Mouse (Mus musculus) embryonic facial prominence, embryonic 13.5 days (tissue): ENCODE measurements around the gene Ldlrad1. TPM values are rescaled to one million over a fixed set of nuclear protein-coding genes. Genes with fewer than 3 reads are reported as not detected.
A peak's percentile ranks its signal among the peaks of the same experiment; 100 is the strongest.

ENCODE experiments used
- ATAC-seq: fragments of 200-750 bp; cut with Nextera tagmentation; 2 replicates; pipeline ENCODE4 v1.8.0; 2017; ENCODE audit warnings: low read depth; ENCODE audit not compliant: insufficient number of reproducible peaks, insufficient read depth, low FRiP score, low TSS enrichment
- H3K27ac ChIP-seq: fragments of 300-500 bp; sonication (generic); 2 replicates; pipeline ENCODE4 v1.5.1; 2015; ENCODE audit warnings: moderate library complexity, mild to moderate bottlenecking, inconsistent platforms
- H3K27me3 ChIP-seq: fragments of 300-500 bp; sonication (generic); 2 replicates; pipeline ENCODE4 v1.6.1; 2015; ENCODE audit warnings: mild to moderate bottlenecking, inconsistent platforms
- H3K36me3 ChIP-seq: fragments of 300-500 bp; sonication (generic); 2 replicates; pipeline ENCODE4 v1.6.1; 2015; ENCODE audit warnings: mild to moderate bottlenecking, inconsistent platforms
- H3K4me1 ChIP-seq: fragments of 300-500 bp; sonication (generic); 2 replicates; pipeline ENCODE4 v1.6.1; 2015; ENCODE audit warnings: inconsistent platforms
- H3K4me2 ChIP-seq: fragments of 300-500 bp; sonication (generic); 2 replicates; pipeline ENCODE4 v1.6.1; 2015; ENCODE audit warnings: moderate library complexity, mild to moderate bottlenecking, inconsistent platforms
- H3K4me3 ChIP-seq: fragments of 300-500 bp; sonication (generic); 2 replicates; pipeline ENCODE4 v1.5.1; 2015; ENCODE audit warnings: mild to moderate bottlenecking, inconsistent platforms
- H3K9ac ChIP-seq: fragments of 300-500 bp; sonication (generic); 2 replicates; pipeline ENCODE4 v1.6.1; 2015; ENCODE audit warnings: mild to moderate bottlenecking, inconsistent platforms
- H3K9me3 ChIP-seq: fragments of 300-500 bp; sonication (generic); 2 replicates; pipeline ENCODE4 v1.6.1; 2016; ENCODE audit warnings: inconsistent platforms
- WGBS: fragments of 180-500 bp; shearing (Covaris S2); methylation state at CpG from one replicate; pipeline ENCODE4 v1.1.7; 2015; ENCODE audit warnings: mixed read lengths; 5-methylcytosine and 5-hydroxymethylcytosine counted together
- polyA plus RNA-seq: library from polyadenylated mRNA; unstranded; fragments of >200 nt; fragmentation: Nextera tagmentation; extraction: Ambion mirVana; gene quantifications from 2 replicates; pipeline ENCODE4 v1.2.1, GENCODE M21; 2015

Gene Ldlrad1
- not detected in 2 replicates for polyA plus RNA-seq

- no peak for ATAC-seq
- Histone ChIP-seq H3K4me3 (no peak within 1 kb of the TSS), H3K36me3 (peaks cover 49% of the 10 kb centered on the region), H3K27me3 (no peaks in the 10 kb centered on the region), H3K27ac (no peak within 1 kb of the TSS), H3K4me1 (0 out of 2 replicates have a peak, but pooled peaks cover 2% of the 10 kb centered on the region), H3K9me3 (no peaks in the 10 kb centered on the region), H3K4me2 (no peak within 1 kb of the TSS), H3K9ac (no peak within 1 kb of the TSS)
- 90% methylated on average over 3 of the region's 3 CpGs for WGBS
Measured at GRCm38 (mm10) chr4:107208880-107209279, at the start of gene Ldlrad1. Ldlrad1 (plus strand) TSS chr4:107209180.

GRCm38 (mm10) chr4:107160181-107160580 lies 48.8 kb upstream of the Ldlrad1 start:
- H3K27me3 ChIP-seq: no peaks in the 10 kb centered on the region
- peaks cover 12% of the 10 kb centered on the region; the same call in 1 of the 2 replicates for H3K4me1 ChIP-seq
- no peak overlapping the region for H3K9ac ChIP-seq
- H3K4me3 ChIP-seq: no peak overlapping the region
- H3K36me3 ChIP-seq: peaks cover 43% of the 10 kb centered on the region
- no peaks in the 10 kb centered on the region for H3K9me3 ChIP-seq
- no peak for ATAC-seq
- no peak overlapping the region for H3K27ac ChIP-seq
- WGBS: 91% methylated on average over 8 of the region's 8 CpGs
- no peak overlapping the region for H3K4me2 ChIP-seq

GRCm38 (mm10) chr4:107163341-107163740 lies 45.6 kb upstream of the Ldlrad1 start:
- H3K27ac ChIP-seq: no peak overlapping the region; the same call in 1 of the 2 replicates
- H3K4me1 ChIP-seq: peaks cover 12% of the 10 kb centered on the region; the same call in 1 of the 2 replicates
- H3K27me3 ChIP-seq: no peaks in the 10 kb centered on the region
- no peak overlapping the region for H3K9ac ChIP-seq
- no peak for ATAC-seq
- H3K4me3 ChIP-seq: no peak overlapping the region
- 84% methylated on average over 10 of the region's 10 CpGs for WGBS
- no peak overlapping the region for H3K4me2 ChIP-seq
- H3K9me3 ChIP-seq: no peaks in the 10 kb centered on the region
- H3K36me3 ChIP-seq: peaks cover 32% of the 10 kb centered on the region

GRCm38 (mm10) chr4:107163756-107164587 lies 45.0 kb upstream of the Ldlrad1 start:
- peaks cover 12% of the 10 kb centered on the region; the same call in 1 of the 2 replicates for H3K4me1 ChIP-seq
- no peaks in the 10 kb centered on the region for H3K9me3 ChIP-seq
- H3K27me3 ChIP-seq: no peaks in the 10 kb centered on the region
- 40% methylated on average over 9 of the region's 9 CpGs for WGBS
- no peak overlapping the region for H3K4me3 ChIP-seq
- no peak for ATAC-seq
- H3K27ac ChIP-seq: no peak overlapping the region; the same call in 1 of the 2 replicates
- no peak overlapping the region for H3K4me2 ChIP-seq
- no peak overlapping the region for H3K9ac ChIP-seq
- H3K36me3 ChIP-seq: peaks cover 28% of the 10 kb centered on the region

- H3K4me3 ChIP-seq: no peak overlapping the region
- ATAC-seq: no peak
- whole genome bisulfite sequencing: 82% methylated on average over 5 of the region's 5 CpGs
- H3K27ac ChIP-seq: no peak overlapping the region
- peaks cover 29% of the 10 kb centered on the region for H3K36me3 ChIP-seq
- H3K9me3 ChIP-seq: no peaks in the 10 kb centered on the region
- H3K4me1 ChIP-seq: peaks cover 12% of the 10 kb centered on the region; the same call in 1 of the 2 replicates
- H3K4me2 ChIP-seq: no peak overlapping the region
- H3K27me3 ChIP-seq: no peaks in the 10 kb centered on the region
- no peak overlapping the region for H3K9ac ChIP-seq
Measured at GRCm38 (mm10) chr4:107166700-107167099, 42.3 kb upstream of the Ldlrad1 start.

- ATAC-seq: no peak
- WGBS: 87% methylated on average over 5 of the region's 5 CpGs
- H3K27ac ChIP-seq: no peak overlapping the region
Measured at GRCm38 (mm10) chr4:107167798-107168197, 41.2 kb upstream of the Ldlrad1 start.

GRCm38 (mm10) chr4:107177506-107177905 lies 31.5 kb upstream of the Ldlrad1 start:
- Histone ChIP-seq H3K27ac (peak overlapping the region; percentile 96), H3K4me1 (peaks cover 35% of the 10 kb centered on the region), H3K4me3 (peak overlapping the region; percentile 99), H3K27me3 (no peaks in the 10 kb centered on the region), H3K36me3 (peaks cover 25% of the 10 kb centered on the region), H3K4me2 (peak overlapping the region; percentile 66), H3K9me3 (no peaks in the 10 kb centered on the region), H3K9ac (peak overlapping the region; percentile 95)
- 43% methylated on average over 11 of the region's 11 CpGs for WGBS
- no peak for ATAC-seq

More at GRCm38 (mm10) chr4:107167798-107168197, 41.2 kb upstream of the Ldlrad1 start:
- Histone ChIP-seq H3K4me2 (no peak overlapping the region), H3K9ac (no peak overlapping the region), H3K36me3 (peaks cover 37% of the 10 kb centered on the region), H3K4me1 (peaks cover 12% of the 10 kb centered on the region; the same call in 1 of the 2 replicates), H3K27me3 (no peaks in the 10 kb centered on the region), H3K9me3 (no peaks in the 10 kb centered on the region), H3K4me3 (no peak overlapping the region)

- peaks cover 43% of the 10 kb centered on the region for H3K4me1 ChIP-seq
- H3K9ac ChIP-seq: peak within 1 kb of the TSS; percentile 95
- H3K27ac ChIP-seq: peak within 1 kb of the TSS; percentile 96
- peaks cover 21% of the 10 kb centered on the region for H3K36me3 ChIP-seq
- H3K4me3 ChIP-seq: peak within 1 kb of the TSS; percentile 99
- WGBS: under 1% methylated on average over 48 of the region's 49 CpGs
- peak within 1 kb of the TSS; percentile 66 for H3K4me2 ChIP-seq
- peak; percentile 93 for ATAC-seq
- H3K27me3 ChIP-seq: no peaks in the 10 kb centered on the region
- H3K9me3 ChIP-seq: no peaks in the 10 kb centered on the region
Measured at GRCm38 (mm10) chr4:107178182-107178829, 30.7 kb upstream of the Ldlrad1 start, which contains the start of gene Tmem59. Tmem59 (plus strand) TSS chr4:107178399.

- no peak; the same call in 1 of the 2 replicates for ATAC-seq
- Histone ChIP-seq H3K4me2 (peak within 1 kb of the TSS; percentile 66), H3K27ac (peak within 1 kb of the TSS; percentile 96), H3K9me3 (no peaks in the 10 kb centered on the region), H3K4me1 (peaks cover 44% of the 10 kb centered on the region), H3K9ac (peak within 1 kb of the TSS; percentile 95), H3K27me3 (no peaks in the 10 kb centered on the region), H3K4me3 (peak within 1 kb of the TSS; percentile 99), H3K36me3 (peaks cover 14% of the 10 kb centered on the region)
- under 1% methylated on average over 47 of the region's 47 CpGs for WGBS
Measured at GRCm38 (mm10) chr4:107178830-107179490, 30.0 kb upstream of the Ldlrad1 start, which contains the start of gene Tceanc2. Tceanc2 (minus strand) TSS chr4:107179116.

- Histone ChIP-seq H3K4me2 (peak overlapping the region; percentile 66), H3K27ac (peak overlapping the region; percentile 96), H3K36me3 (peaks cover 10% of the 10 kb centered on the region), H3K4me3 (peak overlapping the region; percentile 99), H3K9me3 (no peaks in the 10 kb centered on the region), H3K9ac (peak overlapping the region; percentile 95), H3K4me1 (peaks cover 50% of the 10 kb centered on the region), H3K27me3 (no peaks in the 10 kb centered on the region)
- no peak for ATAC-seq
- 2% methylated on average over 8 of the region's 8 CpGs for WGBS
Measured at GRCm38 (mm10) chr4:107179561-107179960, 29.4 kb upstream of the Ldlrad1 start.

- Histone ChIP-seq H3K27me3 (no peaks in the 10 kb centered on the region), H3K4me3 (no peak overlapping the region), H3K4me1 (peaks cover 60% of the 10 kb centered on the region), H3K27ac (no peak overlapping the region), H3K9me3 (no peaks in the 10 kb centered on the region), H3K9ac (no peak overlapping the region), H3K4me2 (peak overlapping the region; percentile 66), H3K36me3 (0 out of 2 replicates have a peak, but pooled peaks cover 3% of the 10 kb centered on the region)
- no peak for ATAC-seq
Measured at GRCm38 (mm10) chr4:107180746-107181145, 28.2 kb upstream of the Ldlrad1 start.
